Mouse (Mus musculus): ENCODE results near the gene Fuca2. TPM values are rescaled to one million over a fixed set of nuclear protein-coding genes. Genes with fewer than 3 reads are reported as not detected.

The Fuca2 gene
- 10 to 100 TPM; 56.0 to 68.0 TPM for total RNA-seq (2023)

DNA sequence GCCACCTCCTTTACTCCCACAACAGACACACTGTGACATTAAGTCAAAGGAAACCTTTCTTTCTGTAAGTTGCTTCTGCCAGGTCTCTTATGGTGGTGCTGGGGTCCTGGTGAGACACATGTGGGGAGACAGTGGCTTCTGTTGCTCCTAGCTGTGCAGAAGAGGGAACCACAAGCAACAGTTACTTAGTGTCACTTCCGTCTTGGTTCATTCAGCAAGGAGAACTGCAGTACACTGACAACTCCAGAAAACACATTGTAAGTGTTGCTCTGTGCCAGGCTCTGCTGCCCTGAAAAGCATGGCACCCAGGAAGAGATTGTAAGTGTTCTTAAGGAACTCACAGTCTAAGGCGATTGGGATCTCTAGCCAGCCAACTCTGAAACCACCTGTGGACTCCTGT lies at the start of gene Fuca2:
Fuca2 (plus strand) TSS at position 210 of the 400 bp plus-strand sequence.

DNA sequence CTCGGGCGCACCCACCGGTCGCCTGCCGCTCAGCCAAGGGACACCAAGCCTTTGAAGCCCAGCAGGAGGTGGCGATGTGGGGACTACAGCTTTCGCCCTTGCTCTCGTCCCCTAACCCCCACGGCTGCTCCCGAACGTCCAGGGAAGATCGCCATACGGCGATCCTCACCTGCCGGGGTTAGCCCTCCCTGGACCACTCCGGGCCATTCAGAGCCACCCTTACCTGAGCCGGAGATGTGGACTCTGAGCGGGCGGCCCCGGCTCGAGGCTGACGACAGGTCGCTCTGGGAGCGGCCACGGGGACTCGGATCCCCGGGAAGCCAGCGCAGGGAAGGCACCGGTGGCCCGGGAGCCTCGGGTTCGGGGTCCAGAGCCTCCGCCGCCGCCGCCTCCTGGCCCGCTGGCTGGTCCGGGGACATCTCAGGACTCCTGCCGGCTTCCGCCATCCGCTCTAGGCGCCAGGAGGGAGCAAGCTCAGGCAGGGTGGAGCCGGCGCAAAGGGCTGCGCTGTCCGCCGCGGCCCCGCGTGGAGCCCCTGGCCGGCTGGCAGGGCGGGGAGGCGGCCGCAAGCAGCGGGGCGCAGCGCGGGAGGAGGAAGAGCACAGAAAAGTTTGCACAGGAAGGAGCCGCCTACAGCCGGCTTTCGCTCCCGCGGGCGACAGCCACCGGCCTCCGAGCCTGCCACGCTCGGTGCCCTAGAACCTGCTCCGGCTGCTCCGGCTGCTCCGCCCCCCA lies 25.3 kb upstream of the Fuca2 start, which contains the start of gene Phactr2:
Phactr2 (minus strand) TSS at position 580 of the 735 bp plus-strand sequence.

DNA sequence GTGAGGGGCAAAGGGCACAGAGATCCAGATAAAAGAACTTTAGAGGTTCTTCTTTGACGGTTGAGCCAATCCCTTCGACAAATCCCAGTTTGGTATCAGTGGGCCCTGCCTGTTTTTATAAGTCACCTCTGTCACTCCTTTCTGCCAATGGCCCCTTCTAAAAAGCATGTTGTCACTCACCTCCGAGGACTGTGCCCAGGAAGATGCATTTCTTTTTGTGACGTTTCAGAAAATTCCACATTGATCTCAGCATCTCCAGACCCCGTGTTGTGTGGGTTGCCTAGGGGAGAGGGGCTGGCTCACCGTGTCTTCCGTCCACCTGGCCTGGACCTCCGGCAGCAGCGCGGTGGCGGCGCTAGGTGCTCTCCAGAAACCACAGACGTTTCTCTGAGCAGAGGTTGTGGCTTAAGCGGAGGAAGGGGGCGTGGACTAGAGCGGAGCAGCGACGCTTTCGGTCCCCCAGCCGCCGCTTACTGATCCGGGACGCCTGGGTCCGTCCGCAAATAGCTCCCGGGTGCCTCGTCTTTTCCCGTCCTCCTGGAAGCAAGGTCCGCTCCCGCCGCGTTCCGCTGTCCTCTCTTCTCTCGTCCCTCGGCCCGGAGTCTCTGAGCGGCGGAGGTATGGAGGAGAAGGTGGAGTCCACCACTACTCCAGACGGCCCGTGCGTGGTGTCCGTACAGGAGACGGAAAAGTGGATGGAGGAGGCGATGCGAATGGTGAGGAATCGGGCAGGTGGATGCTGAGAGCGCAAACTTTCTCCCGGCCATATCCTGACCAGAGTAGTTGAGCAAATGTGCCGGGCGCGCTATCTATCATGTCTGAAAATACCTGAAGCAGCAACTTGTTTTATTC lies 53.5 kb downstream of the Fuca2 start, which contains the start of the genes Adat2 and Pex3:
Adat2 (plus strand) TSS at position 249 of the 852 bp plus-strand sequence.
Pex3 (minus strand) TSS at position 497 of the 852 bp plus-strand sequence.

Other genes with a start within 250 kb of the Fuca2 start
- gene Phactr2, start 25.1 kb upstream of the Fuca2 start, total RNA-seq (2023): 10 to 100 TPM; 63.4 to 67.4 TPM
- 1 to 10 TPM; 3.2 to 5.0 TPM for gene Adat2, start 53.4 kb downstream of the Fuca2 start, total RNA-seq (2023)
- 10 to 100 TPM; 13.8 to 15.5 TPM for gene Pex3, start 53.6 kb downstream of the Fuca2 start, total RNA-seq (2023)